Mouse (Mus musculus) bone marrow, adult 2 months (tissue): ENCODE data around the gene Nktr. TPM values are rescaled to one million over a fixed set of nuclear protein-coding genes. Genes with fewer than 3 reads are reported as not detected.

Experiments used
- H3K27ac ChIP-seq: fragments of 200-500 bp; 2 replicates; pipeline ENCODE4 v1.5.1; 2012; ENCODE audit warnings: low read depth, mild to moderate bottlenecking, control low read depth, inconsistent platforms, low read length; ENCODE audit not compliant: control insufficient read depth, poor library complexity, insufficient read depth
- H3K4me1 ChIP-seq: fragments of 200-500 bp; 2 replicates; pipeline ENCODE4 v1.6.1; 2011; ENCODE audit warnings: low read length; ENCODE audit not compliant: control insufficient read depth, insufficient read depth
- H3K4me3 ChIP-seq: fragments of 200-500 bp; replicated peaks from 2 replicates; pipeline ENCODE3; 2011; ENCODE audit warnings: mild to moderate bottlenecking, low read depth, low read length, control low read depth; ENCODE audit not compliant: control insufficient read depth
- CTCF ChIP-seq: fragments of 200-500 bp; IDR thresholded peaks from 2 replicates; pipeline ENCODE4 v1.5.1; 2011; ENCODE audit warnings: low read length, control low read depth; ENCODE audit not compliant: control insufficient read depth, insufficient read depth
- POLR2A ChIP-seq: fragments of 200-500 bp; IDR thresholded peaks from 2 replicates; pipeline ENCODE4 v1.6.1; 2011; ENCODE audit warnings: low read depth, mild to moderate bottlenecking, control low read depth, low read length, borderline replicate concordance; ENCODE audit not compliant: control insufficient read depth
- WGBS: fragments of 180-500 bp; shearing (Covaris S2); methylation state at CpG from one replicate; pipeline ENCODE4 v1.1.7; 2018; 5-methylcytosine and 5-hydroxymethylcytosine counted together
- polyA plus RNA-seq: library from polyadenylated mRNA; stranded (reverse); fragments of >200 nt; gene quantifications from 2 replicates; pipeline ENCODE4 v1.2.4, GENCODE M21; 2011; ENCODE audit warnings: low replicate concordance; ENCODE audit not compliant: missing spikeins, insufficient read depth, insufficient read length

The Nktr gene
- polyA plus RNA-seq, 1 experiment = 50.9 TPM

DNA sequence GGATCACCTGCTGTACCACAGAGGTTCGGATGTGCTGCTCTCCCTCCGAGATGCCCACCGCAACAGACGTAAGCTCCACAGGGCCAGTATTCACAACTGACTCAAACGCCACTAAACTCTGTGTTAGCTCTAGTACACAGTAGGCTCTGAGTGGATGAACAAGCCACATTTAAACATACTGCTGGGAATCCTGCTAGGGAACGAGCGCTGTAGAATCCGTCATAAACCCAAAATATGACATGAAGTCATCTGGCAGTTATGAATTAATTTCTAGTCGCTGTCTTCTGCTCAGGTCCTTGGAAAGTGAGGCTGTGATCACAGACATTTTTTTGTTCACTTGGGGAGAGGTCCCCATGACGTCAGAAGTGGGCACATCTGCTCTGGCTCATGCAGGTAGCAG is 57.0 kb downstream of the Nktr start:
- TF ChIP-seq POLR2A = no peak
- no peak for TF ChIP-seq CTCF
- WGBS = 81% methylated on average over 10 of the region's 10 CpGs
- Histone ChIP-seq H3K4me1 (no peaks in the 10 kb centered on the region; the same call in 1 of the 2 replicates), H3K27ac (no peak overlapping the region), H3K4me3 (no peak overlapping the region)

DNA sequence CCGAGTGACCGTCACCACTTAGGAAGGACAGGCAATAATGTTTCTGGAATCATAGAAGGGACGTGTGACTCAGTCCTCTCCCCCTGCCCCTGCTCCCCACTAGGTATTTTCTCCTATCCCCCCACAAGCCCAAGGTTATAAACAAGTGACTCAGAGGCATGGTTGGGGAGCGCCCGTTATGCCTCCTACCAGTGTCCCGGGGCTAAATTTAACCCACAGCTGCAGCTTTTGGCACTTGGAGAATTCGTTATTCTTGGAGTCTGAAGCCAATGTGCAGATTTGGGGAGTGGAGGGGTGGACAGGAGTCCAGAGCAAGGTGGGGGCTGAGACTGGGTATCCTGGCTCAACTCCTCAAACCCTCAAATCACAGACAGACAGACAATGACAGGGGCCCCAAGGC is 57.5 kb downstream of the Nktr start:
- 74% methylated on average over 7 of the region's 7 CpGs for WGBS
- Histone ChIP-seq H3K4me3 (no peak overlapping the region), H3K27ac (no peak overlapping the region), H3K4me1 (no peaks in the 10 kb centered on the region; the same call in 1 of the 2 replicates)
- no peak for TF ChIP-seq CTCF
- no peak for TF ChIP-seq POLR2A

DNA sequence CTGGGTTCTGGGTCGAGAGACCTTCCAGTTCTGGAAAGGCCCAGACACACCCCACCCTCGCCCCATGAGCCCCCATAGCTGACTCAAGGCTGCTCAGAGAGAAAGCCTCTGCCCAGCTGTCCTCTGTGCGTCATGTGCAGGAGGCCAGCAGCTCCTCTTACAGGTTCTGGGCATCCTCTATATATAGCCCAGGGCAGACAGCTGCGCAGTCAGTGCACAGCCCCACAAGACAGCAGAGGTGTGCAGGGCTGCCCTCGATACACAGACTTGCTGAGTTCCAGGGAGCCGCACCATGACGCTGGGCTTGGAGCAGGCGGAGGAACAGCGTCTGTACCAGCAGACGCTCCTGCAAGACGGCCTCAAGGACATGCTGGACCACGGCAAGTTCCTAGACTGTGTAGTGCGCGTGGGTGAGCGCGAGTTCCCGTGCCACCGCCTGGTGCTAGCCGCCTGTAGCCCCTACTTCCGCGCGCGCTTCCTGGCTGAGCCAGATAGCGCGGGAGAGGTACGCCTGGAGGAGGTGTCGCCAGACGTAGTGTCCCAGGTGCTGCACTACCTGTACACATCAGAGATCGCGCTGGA is 58.6 kb downstream of the Nktr start, which contains the start of gene Klhl40:
TSS of gene Klhl40 (plus strand) at position 124 of the 582 bp plus-strand sequence.
- 13% methylated on average over 30 of the region's 30 CpGs for WGBS
- TF ChIP-seq CTCF (no peak), POLR2A (no peak)
- no peaks in the 10 kb centered on the region; the same call in 1 of the 2 replicates for H3K4me1 ChIP-seq
- no peak within 1 kb of the TSS for H3K27ac ChIP-seq
- no peak within 1 kb of the TSS for H3K4me3 ChIP-seq

DNA sequence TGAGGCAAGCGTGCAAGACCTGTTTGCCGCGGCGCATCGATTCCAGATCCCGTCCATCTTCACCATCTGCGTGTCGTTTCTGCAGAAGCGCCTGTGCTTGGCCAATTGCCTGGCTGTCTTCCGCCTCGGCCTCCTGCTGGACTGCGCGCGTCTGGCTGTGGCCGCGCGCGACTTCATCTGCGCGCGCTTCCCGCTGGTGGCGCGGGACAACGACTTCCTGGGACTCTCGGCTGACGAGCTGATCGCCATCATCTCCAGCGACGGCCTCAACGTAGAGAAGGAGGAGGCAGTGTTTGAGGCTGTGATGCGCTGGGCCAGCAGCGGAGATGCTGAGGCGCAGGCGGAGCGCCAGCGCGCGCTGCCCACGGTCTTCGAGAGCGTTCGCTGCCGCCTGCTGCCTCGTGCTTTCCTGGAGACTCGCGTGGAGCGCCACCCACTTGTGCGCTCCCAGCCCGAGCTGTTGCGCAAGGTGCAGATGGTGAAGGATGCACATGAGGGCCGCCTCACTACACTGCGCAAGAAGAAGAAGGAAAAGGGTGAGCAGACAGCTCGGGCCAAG is 59.2 kb downstream of the Nktr start:
- TF ChIP-seq POLR2A = no peak
- TF ChIP-seq CTCF = no peak
- no peak overlapping the region for H3K4me3 ChIP-seq
- H3K27ac ChIP-seq = no peak overlapping the region
- WGBS = 9% methylated on average over 54 of the region's 54 CpGs
- no peaks in the 10 kb centered on the region; the same call in 1 of the 2 replicates for H3K4me1 ChIP-seq

DNA sequence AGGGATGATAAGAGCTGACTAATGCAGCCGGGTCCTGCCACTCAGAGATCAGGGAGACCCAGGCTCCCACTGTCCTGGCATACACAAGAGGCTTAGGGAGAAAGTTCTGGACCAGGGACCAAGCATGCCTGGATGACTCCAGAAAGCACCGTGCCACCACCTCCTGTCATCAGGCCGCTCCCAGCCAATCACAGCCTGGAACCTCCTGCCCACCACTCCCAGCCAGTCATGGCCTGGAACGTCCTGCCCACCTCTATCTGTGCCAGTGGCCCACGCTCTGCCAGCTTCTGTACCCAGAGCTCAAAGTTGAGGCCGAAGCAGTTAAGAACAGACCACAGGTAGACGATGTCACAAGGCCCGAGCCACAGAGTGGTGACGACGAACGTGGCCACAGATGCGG is 65.8 kb downstream of the Nktr start:
- no peak for TF ChIP-seq CTCF
- TF ChIP-seq POLR2A = no peak
- 74% methylated on average over 12 of the region's 12 CpGs for WGBS
- H3K27ac ChIP-seq = no peak overlapping the region
- no peaks in the 10 kb centered on the region for H3K4me1 ChIP-seq
- H3K4me3 ChIP-seq = no peak overlapping the region

DNA sequence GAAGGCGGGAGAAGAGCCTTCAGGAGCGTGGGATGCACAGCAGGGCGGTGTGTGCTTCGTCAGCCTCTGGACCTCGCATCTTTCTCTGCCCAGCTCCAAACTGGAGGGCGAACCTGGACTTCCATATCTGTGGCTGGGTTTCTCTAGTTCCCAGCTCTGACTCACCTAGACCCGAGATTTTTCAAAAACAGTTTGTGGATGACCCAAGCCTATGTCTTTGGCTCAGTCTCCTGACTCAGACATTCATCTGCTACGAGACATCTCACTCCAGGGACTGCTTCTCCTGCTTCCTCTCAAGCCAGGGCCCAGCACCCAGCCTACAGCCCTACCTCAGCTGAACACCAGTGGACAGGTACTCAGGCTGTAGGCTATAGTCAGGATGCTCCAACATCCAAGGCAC is 66.3 kb downstream of the Nktr start:
- WGBS = 73% methylated on average over 8 of the region's 8 CpGs
- H3K4me3 ChIP-seq = no peak overlapping the region
- TF ChIP-seq POLR2A (no peak), CTCF (no peak)
- H3K4me1 ChIP-seq = no peaks in the 10 kb centered on the region
- no peak overlapping the region for H3K27ac ChIP-seq

DNA sequence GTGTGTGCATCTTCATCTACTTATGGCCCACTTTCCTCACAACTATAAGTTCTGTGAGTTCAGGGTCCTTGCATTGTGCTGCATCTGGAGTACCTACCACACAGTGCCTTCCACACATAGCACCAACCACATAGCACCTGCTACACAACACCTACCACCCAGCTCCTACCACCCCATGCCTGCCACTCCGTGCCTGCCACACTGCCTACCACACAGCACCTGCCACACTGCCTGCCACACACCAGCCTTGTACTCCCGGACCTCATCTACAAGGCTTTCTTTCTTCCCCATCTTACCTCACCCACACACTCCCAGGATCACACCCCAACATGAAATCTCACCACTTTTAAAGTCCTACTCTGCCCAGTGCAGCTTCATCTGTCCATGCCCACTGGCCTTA is 67.4 kb downstream of the Nktr start:
- Histone ChIP-seq H3K27ac (no peak overlapping the region), H3K4me3 (no peak overlapping the region), H3K4me1 (no peaks in the 10 kb centered on the region)
- TF ChIP-seq CTCF (no peak), POLR2A (no peak)
- 67% methylated on average over 2 of the region's 2 CpGs for WGBS

DNA sequence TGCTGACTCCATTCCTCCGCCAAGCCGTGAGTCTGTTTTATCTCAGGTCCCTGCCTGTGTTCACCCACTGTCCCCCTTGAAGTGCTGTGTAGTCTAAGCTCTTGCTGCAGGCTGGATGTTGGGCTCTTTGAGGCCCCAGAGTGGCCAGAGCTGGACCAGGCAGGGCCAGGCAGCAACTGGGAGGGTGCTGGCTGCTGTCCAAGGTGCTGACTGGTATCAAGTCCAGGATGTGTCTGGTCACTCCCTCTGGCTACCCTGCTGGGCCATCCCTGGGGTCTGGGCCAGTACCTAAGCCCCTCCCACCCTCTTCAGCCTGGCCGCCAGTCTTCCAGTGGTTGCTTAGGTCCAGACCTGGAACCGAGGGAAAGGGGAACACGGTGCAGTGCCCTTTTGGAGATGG is 72.2 kb downstream of the Nktr start:
- TF ChIP-seq POLR2A = no peak
- TF ChIP-seq CTCF = no peak
- 16% methylated on average over 5 of the region's 5 CpGs for WGBS
- Histone ChIP-seq H3K27ac (no peak overlapping the region; the same call in 1 of the 2 replicates), H3K4me3 (no peak overlapping the region), H3K4me1 (no peaks in the 10 kb centered on the region)
